Mouse (Mus musculus): ENCODE measurements around the gene Zw10.

The Zw10 gene

GRCm38 (mm10) chr9:49055333-49056205, at the start of gene Zw10:
TSS of gene Zw10 (plus strand) at chr9:49055613.
- DNase-seq (ENCODE audit: low spot score): peak; percentile 92

GRCm38 (mm10) chr9:49015824-49016223, 39.6 kb upstream of the Zw10 start:
- DNase-seq (ENCODE audit: low spot score): no peak

GRCm38 (mm10) chr9:49021289-49021688, 34.1 kb upstream of the Zw10 start:
- no peak for DNase-seq (ENCODE audit: low spot score)

GRCm38 (mm10) chr9:49023956-49024355, 31.5 kb upstream of the Zw10 start:
- DNase-seq (ENCODE audit: low spot score): no peak

GRCm38 (mm10) chr9:49024529-49024928, 30.9 kb upstream of the Zw10 start:
- no peak for DNase-seq (ENCODE audit: low spot score)

GRCm38 (mm10) chr9:49034764-49035163, 20.6 kb upstream of the Zw10 start:
- no peak for DNase-seq (ENCODE audit: low spot score)

- no peak for DNase-seq (ENCODE audit: low spot score)
Observed at GRCm38 (mm10) chr9:49050901-49051300, 4.5 kb upstream of the Zw10 start.

GRCm38 (mm10) chr9:49051349-49051748, 4.1 kb upstream of the Zw10 start:
- peak; percentile 52 for DNase-seq (ENCODE audit: low spot score)

- DNase-seq (ENCODE audit: low spot score): no peak
Observed at GRCm38 (mm10) chr9:49054028-49054427, 1.4 kb upstream of the Zw10 start.

GRCm38 (mm10) chr9:49076847-49077246, 21.4 kb downstream of the Zw10 start:
- DNase-seq (ENCODE audit: low spot score): no peak

- DNase-seq (ENCODE audit: low spot score): no peak
Observed at GRCm38 (mm10) chr9:49081107-49081506, 25.7 kb downstream of the Zw10 start, which contains the start of gene Tmprss5. TSS of gene Tmprss5 (plus strand) at chr9:49081260.

- peak; percentile 28 for DNase-seq (ENCODE audit: low spot score)
Observed at GRCm38 (mm10) chr9:49081561-49081960, 26.1 kb downstream of the Zw10 start.

GRCm38 (mm10) chr9:49087317-49087716, 31.9 kb downstream of the Zw10 start:
- DNase-seq (ENCODE audit: low spot score): no peak

- DNase-seq (ENCODE audit: low spot score): no peak
Observed at GRCm38 (mm10) chr9:49098871-49099270, 43.5 kb downstream of the Zw10 start.

- no peak for DNase-seq (ENCODE audit: low spot score)
Observed at GRCm38 (mm10) chr9:49102328-49102727, 46.9 kb downstream of the Zw10 start.

- no peak for DNase-seq (ENCODE audit: low spot score)
Observed at GRCm38 (mm10) chr9:49109101-49109500, 53.7 kb downstream of the Zw10 start.

GRCm38 (mm10) chr9:49110476-49111220, 55.2 kb downstream of the Zw10 start:
- DNase-seq (ENCODE audit: low spot score): no peak

GRCm38 (mm10) chr9:49111296-49111695, 55.9 kb downstream of the Zw10 start:
- DNase-seq (ENCODE audit: low spot score): no peak

- no peak for DNase-seq (ENCODE audit: low spot score)
Observed at GRCm38 (mm10) chr9:49118271-49118825, 62.9 kb downstream of the Zw10 start.

- DNase-seq (ENCODE audit: low spot score): no peak
Observed at GRCm38 (mm10) chr9:49119759-49120158, 64.3 kb downstream of the Zw10 start.

GRCm38 (mm10) chr9:49125706-49126105, 70.3 kb downstream of the Zw10 start:
- DNase-seq (ENCODE audit: low spot score): no peak

All from c-Kit-positive CD71-positive TER-119-positive erythroid progenitor cells, embryonic 14.5 days (primary cell).